Mouse (Mus musculus): Measurements from ENCODE around the gene Pnrc1. TPM values are rescaled to one million over a fixed set of nuclear protein-coding genes. Genes with fewer than 3 reads are reported as not detected.

The Pnrc1 gene
- total and polyA plus RNA-seq, 3 experiments = 7.6 to 14.4 TPM; not detected in 1

DNA sequence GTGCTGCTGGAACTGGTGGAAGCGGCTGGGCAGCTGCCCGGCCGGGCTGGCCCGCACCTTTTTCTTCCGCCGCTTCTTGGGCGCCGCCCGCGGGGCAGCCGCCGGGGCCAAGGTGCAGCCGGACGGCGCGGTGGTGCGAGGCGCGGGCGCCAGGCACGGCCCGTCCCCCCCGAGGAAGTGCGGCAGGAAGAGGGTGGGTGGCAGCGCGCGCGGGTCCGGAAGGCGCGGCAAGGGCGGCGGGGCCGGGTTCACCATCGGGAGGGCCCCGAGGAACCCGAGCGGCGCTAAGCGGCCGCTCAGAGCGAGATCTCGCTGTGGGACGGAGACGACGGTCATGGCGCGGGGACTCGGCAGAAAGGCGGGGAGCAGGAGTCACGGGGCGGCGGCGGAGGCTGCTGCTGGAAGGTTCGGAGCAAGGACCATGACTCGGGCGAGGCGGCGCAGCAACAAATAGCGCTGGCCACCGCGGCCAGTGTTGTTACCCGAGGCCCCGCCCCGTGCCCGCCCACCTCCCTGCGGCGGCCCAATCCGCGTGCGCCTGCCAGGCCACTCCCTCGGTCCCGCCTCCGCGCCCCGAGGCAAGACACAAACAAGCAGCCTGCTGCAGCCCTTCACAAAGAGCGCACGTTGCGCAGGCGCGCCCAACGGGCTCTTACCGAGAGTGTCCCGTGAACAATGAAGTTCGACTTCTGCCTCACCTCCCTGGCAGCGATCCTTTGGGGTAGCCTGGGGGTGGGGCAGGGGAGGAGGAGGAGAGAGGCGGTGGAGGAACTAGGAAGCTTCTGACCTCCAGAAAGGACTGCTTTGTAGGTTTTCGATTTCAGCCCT lies 41.7 kb downstream of the Pnrc1 start (continued):
- TF ChIP-seq RAD21 (IDR thresholded peaks at IDR 0.05; ENCODE audit: low read depth, low read length) (no peak), POLR2AphosphoS5 (IDR thresholded peaks at IDR 0.05; ENCODE audit: borderline replicate concordance, low read depth, low read length) (peak; percentile 64; the same call in 1 of the 2 replicates), KAT2A (conservative IDR thresholded peaks at IDR 0.05; ENCODE audit: low read depth, low read length) (no peak), POLR2AphosphoS2 (IDR thresholded peaks at IDR 0.05; ENCODE audit: low read length) (no peak)

DNA sequence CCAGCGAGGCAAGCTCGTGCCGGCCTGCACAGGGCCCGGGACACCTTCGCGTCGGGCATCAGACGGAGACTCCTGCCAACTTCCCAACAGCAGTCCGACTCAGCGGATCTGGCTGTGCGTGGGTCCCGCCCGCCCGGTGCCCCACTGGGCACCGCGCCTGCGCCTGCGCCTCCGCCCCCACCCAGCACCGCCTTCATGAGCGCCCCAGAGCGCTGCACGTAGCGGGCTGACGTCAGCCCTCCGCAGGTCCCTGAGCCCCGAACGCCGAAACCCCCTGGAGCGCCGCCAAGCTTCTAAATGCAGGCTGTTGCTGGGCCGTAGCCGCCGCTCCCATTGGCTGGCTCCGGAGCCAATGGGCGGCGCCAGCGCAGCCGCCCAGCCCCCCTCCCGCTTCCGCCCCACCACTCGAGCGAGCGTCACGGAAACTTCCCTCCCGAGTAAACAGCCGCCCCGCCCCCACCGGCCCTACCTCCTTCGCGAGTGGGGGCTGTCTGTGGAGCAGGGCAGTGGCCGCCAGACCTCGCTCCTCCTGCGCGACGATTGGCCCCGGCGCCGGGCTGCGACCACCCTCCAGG lies 42.4 kb downstream of the Pnrc1 start:
- Histone ChIP-seq H3K27ac (ENCODE audit: control insufficient read depth, low read depth, low read length) (peak overlapping the region; percentile 80), H3K9ac (ENCODE audit: control insufficient read depth, low read depth, low read length, poor library complexity, severe bottlenecking) (peak overlapping the region; percentile 86), H3K4me3 (ENCODE audit: control insufficient read depth in 1 of 2, insufficient read depth in 1 of 2, low read depth in 2 of 2, low read length in 2 of 2) (peak overlapping the region; percentile 81 to 89), H3K36me3 (ENCODE audit: control insufficient read depth in 1 of 2, insufficient read depth in 2 of 2, low read length in 2 of 2) (peaks cover 7 to 25% of the 10 kb centered on the region in 2 experiments), H3K79me2 (ENCODE audit: control insufficient read depth, insufficient read depth, low read length, poor library complexity) (peaks cover 11% of the 10 kb centered on the region), H3K27me3 (ENCODE audit: control insufficient read depth in 1 of 2, insufficient read depth in 2 of 2, low read length in 2 of 2) (no peaks in the 10 kb centered on the region), H3K4me1 (ENCODE audit: control insufficient read depth in 1 of 2, insufficient read depth in 2 of 2, low read length in 2 of 2) (peaks cover 6 to 19% of the 10 kb centered on the region in 2 experiments; a peak in 3 of 4 replicates), H3K9me3 (replicated peaks; ENCODE audit: insufficient read depth, low read length) (no peaks in the 10 kb centered on the region)
- peak; percentile 99 for DNase-seq (ENCODE audit: low read depth, low spot score)
- TF ChIP-seq TCF12 (IDR thresholded peaks at IDR 0.05; ENCODE audit: low read depth, low read length) = peak; percentile 60
- no peak for TF ChIP-seq POLR2AphosphoS5 (IDR thresholded peaks at IDR 0.05; ENCODE audit: borderline replicate concordance, low read depth, low read length)
- peak; percentile 75 to 90 for TF ChIP-seq POLR2A (IDR thresholded peaks at IDR 0.05; ENCODE audit: control insufficient read depth in 1 of 2, insufficient read depth in 1 of 2, low read depth in 1 of 2, low read length in 2 of 2, poor library complexity in 1 of 2)
- TF ChIP-seq CTCF (IDR thresholded peaks at IDR 0.05 in 2 of 3, conservative IDR thresholded peaks at IDR 0.05 in 1 of 3; ENCODE audit: control insufficient read depth in 1 of 3, insufficient read depth in 1 of 3, low read depth in 2 of 3, low read length in 3 of 3, poor library complexity in 1 of 3, severe bottlenecking in 1 of 3) = no peak
- no peak for TF ChIP-seq USF2 (IDR thresholded peaks at IDR 0.05; ENCODE audit: borderline replicate concordance in 1 of 2, insufficient read depth in 1 of 2, low read depth in 1 of 2, low read length in 2 of 2)
- TF ChIP-seq MAFK (IDR thresholded peaks at IDR 0.05; ENCODE audit: borderline replicate concordance, low read depth, low read length) = peak; percentile 32; the same call in 1 of the 2 replicates
- peak; percentile 14 to 45; a peak in 2 of 4 replicates for TF ChIP-seq EP300 (IDR thresholded peaks at IDR 0.05; ENCODE audit: low read depth in 1 of 2, low read length in 2 of 2)
- peak; percentile 83 for TF ChIP-seq ZMIZ1 (IDR thresholded peaks at IDR 0.05; ENCODE audit: low read depth, low read length)
- TF ChIP-seq SMC3 (IDR thresholded peaks at IDR 0.05; ENCODE audit: low read depth, low read length) = no peak
- TF ChIP-seq POLR2AphosphoS2 (IDR thresholded peaks at IDR 0.05; ENCODE audit: low read length) = peak; percentile 82
- peak; percentile 86 for TF ChIP-seq MAZ (IDR thresholded peaks at IDR 0.05; ENCODE audit: low read depth, low read length)
- TF ChIP-seq GATA1 (IDR thresholded peaks at IDR 0.05; ENCODE audit: low read depth, low read length) = no peak
- no peak for TF ChIP-seq ZNF384 (IDR thresholded peaks at IDR 0.05; ENCODE audit: low read depth, low read length)
- TF ChIP-seq MAX (IDR thresholded peaks at IDR 0.05; ENCODE audit: low read length) = no peak; the same call in none of the 2 replicates
- peak; percentile 86 for TF ChIP-seq ETS1 (IDR thresholded peaks at IDR 0.05; ENCODE audit: low read depth, low read length)
- peak; percentile 45; the same call in 1 of the 2 replicates for TF ChIP-seq MXI1 (IDR thresholded peaks at IDR 0.05; ENCODE audit: low read depth, low read length)
- 0 out of 2 replicates have a peak, but pooled peaks have one; percentile 39 for TF ChIP-seq TBP (IDR thresholded peaks at IDR 0.05; ENCODE audit: low read depth, low read length)
- peak; percentile 90 for TF ChIP-seq NRF1 (IDR thresholded peaks at IDR 0.05; ENCODE audit: insufficient read depth, low read depth, low read length, poor library complexity, severe bottlenecking)
- TF ChIP-seq NELFE (IDR thresholded peaks at IDR 0.05; ENCODE audit: low read depth, low read length) = peak; percentile 83
- TF ChIP-seq USF1 (IDR thresholded peaks at IDR 0.05; ENCODE audit: low read depth, low read length) = peak; percentile 13; the same call in 1 of the 2 replicates
- TF ChIP-seq CHD2 (IDR thresholded peaks at IDR 0.05; ENCODE audit: low read length) = peak; percentile 52
- TF ChIP-seq GABPA (IDR thresholded peaks at IDR 0.05; ENCODE audit: low read depth, low read length) = no peak
- TF ChIP-seq MEF2A (IDR thresholded peaks at IDR 0.05; ENCODE audit: extremely low read depth, insufficient replicate concordance, low read depth, low read length, poor library complexity, severe bottlenecking) = 0 out of 2 replicates have a peak, but pooled peaks have one; percentile 35
- 0 out of 2 replicates have a peak, but pooled peaks have one; percentile 19 for TF ChIP-seq BHLHE40 (IDR thresholded peaks at IDR 0.05; ENCODE audit: borderline replicate concordance, low read depth, low read length)
- peak; percentile 75 for TF ChIP-seq HCFC1 (IDR thresholded peaks at IDR 0.05; ENCODE audit: low read depth, low read length)
- no peak for TF ChIP-seq MYB (IDR thresholded peaks at IDR 0.05; ENCODE audit: low read depth, low read length)
- TF ChIP-seq ELF1 (IDR thresholded peaks at IDR 0.05; ENCODE audit: low read depth, low read length) = peak; percentile 79
- TF ChIP-seq SIN3A (IDR thresholded peaks at IDR 0.05; ENCODE audit: low read length) = peak; percentile 79
- peak; percentile 8; the same call in 1 of the 2 replicates for TF ChIP-seq ZC3H11A (IDR thresholded peaks at IDR 0.05; ENCODE audit: low read depth, low read length)
- no peak; the same call in 1 of the 2 replicates for TF ChIP-seq KAT2A (conservative IDR thresholded peaks at IDR 0.05; ENCODE audit: low read depth, low read length)

Data from MEL (cell line).